Mouse (Mus musculus): ENCODE measurements around the gene Npdc1. TPM values are rescaled to one million over a fixed set of nuclear protein-coding genes. Genes with fewer than 3 reads are reported as not detected.

Npdc1 gene
- polyA plus RNA-seq, 1 experiment from 2014 or later: 31.6 TPM

DNA sequence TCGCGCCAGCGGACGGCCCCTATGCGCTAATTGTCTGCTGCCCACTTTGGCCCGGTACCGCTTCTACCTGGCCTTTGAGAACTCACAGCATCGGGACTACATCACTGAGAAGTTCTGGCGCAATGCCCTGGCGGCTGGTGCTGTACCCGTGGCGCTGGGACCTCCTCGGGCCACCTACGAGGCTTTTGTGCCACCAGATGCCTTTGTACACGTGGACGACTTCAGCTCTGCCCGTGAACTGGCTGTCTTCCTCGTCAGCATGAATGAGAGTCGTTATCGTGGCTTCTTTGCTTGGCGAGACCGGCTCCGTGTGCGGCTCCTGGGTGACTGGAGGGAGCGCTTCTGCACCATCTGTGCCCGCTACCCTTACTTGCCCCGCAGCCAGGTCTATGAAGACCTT, 26.3 kb downstream of the Npdc1 start:
- Histone ChIP-seq H3K4me2 (ENCODE audit: low read depth, low read length) (no peak overlapping the region), H3K9ac (ENCODE audit: low read length) (no peak overlapping the region), H3K4me3 (ENCODE audit: low read length) (no peak overlapping the region), H3K27me3 (ENCODE audit: control insufficient read depth, insufficient read depth, low read depth, low read length) (peaks cover 36% of the 10 kb centered on the region), H3K9me3 (ENCODE audit: control insufficient read depth, low read length) (no peaks in the 10 kb centered on the region), H3K36me3 (ENCODE audit: control insufficient read depth, insufficient read depth, low read length) (no peaks in the 10 kb centered on the region), H3K27ac (ENCODE audit: low read length) (no peak overlapping the region), H3K4me1 (replicated peaks; ENCODE audit: control insufficient read depth, insufficient read depth, low read length) (peaks cover 10% of the 10 kb centered on the region)
- 43% methylated on average over 27 of the region's 27 CpGs for WGBS
- ATAC-seq (ENCODE audit: low read depth): no peak

DNA sequence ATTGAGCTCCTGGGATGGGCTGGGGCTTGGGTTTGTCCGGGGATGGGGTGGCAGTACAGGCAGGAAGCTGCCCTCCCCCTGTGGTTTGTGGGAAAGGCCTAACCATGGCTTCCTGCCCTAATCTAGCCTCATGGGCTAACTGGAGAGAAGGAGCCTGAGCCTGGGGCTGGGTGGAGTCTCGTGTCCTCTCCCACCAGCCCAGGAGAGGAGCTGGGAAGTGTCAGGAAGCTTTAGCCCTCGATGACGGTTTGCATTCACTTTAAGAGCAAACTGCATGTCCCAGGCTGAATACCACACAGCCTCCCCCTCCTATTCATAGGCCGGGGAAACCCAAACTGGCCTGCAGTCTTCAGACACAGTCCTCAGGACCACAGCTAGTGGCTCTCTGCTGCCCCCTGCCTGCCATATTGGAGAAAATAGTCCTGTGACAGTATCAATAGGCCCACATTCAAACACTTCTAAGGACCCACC, 27.6 kb downstream of the Npdc1 start:
- Histone ChIP-seq H3K4me3 (ENCODE audit: low read length) (no peak overlapping the region), H3K27me3 (ENCODE audit: control insufficient read depth, insufficient read depth, low read depth, low read length) (peaks cover 36% of the 10 kb centered on the region), H3K36me3 (ENCODE audit: control insufficient read depth, insufficient read depth, low read length) (no peaks in the 10 kb centered on the region), H3K9me3 (ENCODE audit: control insufficient read depth, low read length) (no peaks in the 10 kb centered on the region), H3K27ac (ENCODE audit: low read length) (no peak overlapping the region), H3K4me2 (ENCODE audit: low read depth, low read length) (no peak overlapping the region), H3K9ac (ENCODE audit: low read length) (no peak overlapping the region), H3K4me1 (replicated peaks; ENCODE audit: control insufficient read depth, insufficient read depth, low read length) (peaks cover 10% of the 10 kb centered on the region)
- no peak for ATAC-seq (ENCODE audit: low read depth)
- 27% methylated on average over 5 of the region's 5 CpGs for WGBS

DNA sequence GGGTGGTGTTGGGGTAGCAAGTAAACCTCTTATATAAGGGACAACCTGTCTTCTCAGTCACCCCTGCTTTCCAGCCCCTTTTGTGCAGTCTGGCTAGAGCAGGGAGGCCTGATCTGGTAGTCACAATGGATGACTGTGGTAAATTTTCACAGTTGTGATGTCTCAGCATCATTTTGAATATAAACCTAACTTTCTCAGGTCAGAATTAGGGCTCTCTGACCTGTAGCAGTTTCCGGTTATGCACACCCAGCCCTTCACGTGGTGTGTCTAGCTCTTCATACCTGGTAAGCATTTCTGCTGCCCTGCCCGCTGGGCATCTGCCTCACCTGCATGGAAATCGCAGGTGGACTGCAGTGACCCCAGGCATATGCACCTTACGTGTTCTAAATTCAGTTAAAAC, 28.1 kb downstream of the Npdc1 start:
- no peaks in the 10 kb centered on the region for H3K36me3 ChIP-seq (ENCODE audit: control insufficient read depth, insufficient read depth, low read length)
- H3K9me3 ChIP-seq (ENCODE audit: control insufficient read depth, low read length): no peaks in the 10 kb centered on the region
- H3K4me2 ChIP-seq (ENCODE audit: low read depth, low read length): no peak overlapping the region
- peaks cover 36% of the 10 kb centered on the region for H3K27me3 ChIP-seq (ENCODE audit: control insufficient read depth, insufficient read depth, low read depth, low read length)
- H3K27ac ChIP-seq (ENCODE audit: low read length): no peak overlapping the region
- H3K4me1 ChIP-seq (replicated peaks; ENCODE audit: control insufficient read depth, insufficient read depth, low read length): peaks cover 10% of the 10 kb centered on the region
- no peak for ATAC-seq (ENCODE audit: low read depth)
- H3K9ac ChIP-seq (ENCODE audit: low read length): no peak overlapping the region
- no peak overlapping the region for H3K4me3 ChIP-seq (ENCODE audit: low read length)
- WGBS: 80% methylated on average over 5 of the region's 5 CpGs

DNA sequence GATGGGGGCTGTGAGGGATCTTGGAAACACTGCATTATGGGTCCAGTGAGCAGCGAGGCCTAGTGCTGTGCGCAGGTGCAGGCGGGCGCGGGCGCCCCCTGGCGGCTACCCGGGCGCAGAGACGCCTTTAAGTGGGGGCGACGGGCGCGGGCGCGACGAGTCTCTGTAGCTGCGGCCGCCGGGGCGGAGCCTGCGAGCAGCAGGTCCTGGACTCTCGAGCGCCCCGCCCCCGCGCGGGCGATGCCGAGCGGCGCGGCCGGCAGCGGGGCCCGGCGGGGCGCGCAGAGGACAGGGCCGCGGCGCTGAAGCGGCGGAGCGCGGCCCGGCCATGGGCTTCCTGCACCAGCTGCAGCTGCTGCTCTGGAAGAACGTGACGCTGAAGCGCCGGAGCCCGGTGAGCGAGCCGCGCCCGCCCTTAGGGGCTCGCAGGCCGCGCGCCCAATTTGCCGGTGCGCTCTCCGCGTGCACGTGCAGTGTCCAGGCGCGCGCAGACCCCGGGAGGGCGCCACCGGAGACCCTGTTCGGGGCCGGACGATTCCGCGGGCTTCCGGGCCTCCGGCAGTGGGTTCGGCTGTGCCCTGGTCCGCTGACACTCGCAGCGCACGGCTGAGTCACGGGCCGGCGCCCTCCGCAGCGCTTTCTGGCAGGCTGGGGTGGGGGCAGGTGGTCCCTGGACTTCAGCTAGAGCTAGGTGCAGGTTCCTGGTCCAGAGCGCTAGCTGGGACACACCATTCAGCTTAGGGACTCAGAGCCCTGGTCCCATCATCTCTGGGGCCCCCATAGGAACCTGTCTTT, 29.5 kb downstream of the Npdc1 start, which contains the start of gene Abca2:
Gene Abca2, plus strand, starts transcription at position 262 of the 795 bp plus-strand sequence.
- WGBS: 0% methylated on average over 54 of the region's 89 CpGs
- Histone ChIP-seq H3K4me3 (ENCODE audit: low read length) (peak within 1 kb of the TSS; percentile 72), H3K36me3 (ENCODE audit: control insufficient read depth, insufficient read depth, low read length) (no peaks in the 10 kb centered on the region), H3K27ac (ENCODE audit: low read length) (no peak within 1 kb of the TSS), H3K9me3 (ENCODE audit: control insufficient read depth, low read length) (no peaks in the 10 kb centered on the region), H3K9ac (ENCODE audit: low read length) (peak within 1 kb of the TSS; percentile 76), H3K4me2 (ENCODE audit: low read depth, low read length) (peak within 1 kb of the TSS; percentile 97), H3K4me1 (replicated peaks; ENCODE audit: control insufficient read depth, insufficient read depth, low read length) (peaks cover 10% of the 10 kb centered on the region), H3K27me3 (ENCODE audit: control insufficient read depth, insufficient read depth, low read depth, low read length) (peaks cover 36% of the 10 kb centered on the region)
- peak; percentile 93 for ATAC-seq (ENCODE audit: low read depth)

DNA sequence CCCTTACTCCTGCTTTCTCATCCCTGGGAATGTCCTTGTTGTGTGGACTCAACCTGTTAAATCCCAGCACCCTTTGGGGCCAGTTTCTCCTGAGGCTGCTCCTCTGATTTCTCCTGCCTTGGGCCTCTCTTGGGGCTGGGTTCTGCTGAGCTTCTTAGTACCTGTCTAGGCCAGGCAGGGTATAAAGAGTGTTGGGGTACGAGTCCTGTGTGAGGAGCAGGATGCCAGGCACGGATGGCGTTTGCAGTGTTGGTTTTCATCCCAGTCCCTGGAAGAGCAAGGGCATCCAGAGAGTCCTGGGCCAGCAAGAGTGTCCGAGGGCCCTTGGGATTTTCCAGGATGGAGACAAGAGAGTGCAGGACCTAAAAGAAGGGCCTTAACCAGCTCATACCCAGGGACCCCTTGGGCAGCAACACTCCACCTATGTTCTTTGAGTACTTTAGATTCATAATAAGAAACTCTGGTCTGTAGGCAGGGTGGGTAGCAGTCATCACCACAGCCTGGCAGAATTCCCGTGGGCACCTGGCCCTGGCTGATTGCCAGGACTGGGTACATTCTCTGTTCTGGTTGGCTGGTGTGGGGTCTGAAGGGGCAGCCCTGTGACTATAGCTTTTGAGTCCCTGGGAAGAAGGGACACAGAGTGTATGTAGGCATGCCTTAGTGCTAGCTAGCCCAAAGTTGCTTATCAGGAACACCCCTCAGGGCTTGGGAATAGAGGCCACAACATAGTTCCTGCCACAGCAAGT, 30.5 kb downstream of the Npdc1 start:
- H3K9ac ChIP-seq (ENCODE audit: low read length): peak overlapping the region; percentile 76
- ATAC-seq (ENCODE audit: low read depth): no peak
- H3K9me3 ChIP-seq (ENCODE audit: control insufficient read depth, low read length): no peaks in the 10 kb centered on the region
- H3K27ac ChIP-seq (ENCODE audit: low read length): no peak overlapping the region
- peak overlapping the region; percentile 72 for H3K4me3 ChIP-seq (ENCODE audit: low read length)
- peak overlapping the region; percentile 97 for H3K4me2 ChIP-seq (ENCODE audit: low read depth, low read length)
- 53% methylated on average over 5 of the region's 5 CpGs for WGBS
- peaks cover 10% of the 10 kb centered on the region for H3K4me1 ChIP-seq (replicated peaks; ENCODE audit: control insufficient read depth, insufficient read depth, low read length)
- no peaks in the 10 kb centered on the region for H3K36me3 ChIP-seq (ENCODE audit: control insufficient read depth, insufficient read depth, low read length)
- H3K27me3 ChIP-seq (ENCODE audit: control insufficient read depth, insufficient read depth, low read depth, low read length): peaks cover 30% of the 10 kb centered on the region

DNA sequence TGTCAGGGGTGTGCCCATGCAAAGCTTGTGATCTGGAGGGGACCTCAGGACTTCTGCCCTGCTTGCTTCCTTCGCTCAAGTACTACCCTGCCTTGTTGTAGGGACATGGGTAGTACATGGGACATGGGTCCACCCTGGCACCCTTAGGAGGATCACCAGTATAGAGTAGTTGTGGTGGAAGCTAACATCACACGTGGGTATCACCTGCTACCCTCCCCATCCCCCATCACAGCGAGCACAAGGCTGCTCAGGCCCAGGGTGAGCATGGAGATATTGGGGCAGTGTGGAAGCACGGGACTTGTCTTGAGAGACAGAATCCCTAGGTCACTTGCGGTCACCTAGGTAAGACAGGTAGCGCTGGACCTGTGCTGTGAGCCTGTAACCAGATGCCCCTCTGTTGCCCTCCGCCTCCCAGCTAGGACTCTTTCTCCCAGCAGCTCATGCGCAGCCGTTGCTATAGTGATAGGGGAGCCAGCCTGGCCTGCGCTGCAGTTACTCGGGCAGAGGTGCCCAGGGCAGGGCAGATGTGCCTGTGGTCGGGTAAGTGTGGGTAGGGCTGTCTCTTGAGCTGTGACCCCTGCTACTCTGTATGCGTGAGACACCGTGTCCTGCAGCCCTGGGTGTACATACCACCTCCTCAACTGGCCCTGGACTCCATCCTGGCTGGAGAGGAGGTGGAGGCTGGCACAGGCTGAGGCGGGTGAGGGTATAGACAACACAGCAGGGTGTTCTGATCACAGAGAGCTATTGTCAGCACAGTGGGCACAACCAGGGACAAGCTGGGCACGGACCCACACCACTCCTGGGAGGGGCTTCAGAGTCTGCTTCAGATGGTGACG, 31.5 kb downstream of the Npdc1 start:
- Histone ChIP-seq H3K4me1 (replicated peaks; ENCODE audit: control insufficient read depth, insufficient read depth, low read length) (peaks cover 10% of the 10 kb centered on the region), H3K4me2 (ENCODE audit: low read depth, low read length) (no peak overlapping the region), H3K27me3 (ENCODE audit: control insufficient read depth, insufficient read depth, low read depth, low read length) (peaks cover 20% of the 10 kb centered on the region), H3K36me3 (ENCODE audit: control insufficient read depth, insufficient read depth, low read length) (no peaks in the 10 kb centered on the region), H3K27ac (ENCODE audit: low read length) (no peak overlapping the region), H3K9ac (ENCODE audit: low read length) (no peak overlapping the region), H3K4me3 (ENCODE audit: low read length) (no peak overlapping the region), H3K9me3 (ENCODE audit: control insufficient read depth, low read length) (no peaks in the 10 kb centered on the region)
- WGBS: 58% methylated on average over 17 of the region's 17 CpGs
- ATAC-seq (ENCODE audit: low read depth): no peak

DNA sequence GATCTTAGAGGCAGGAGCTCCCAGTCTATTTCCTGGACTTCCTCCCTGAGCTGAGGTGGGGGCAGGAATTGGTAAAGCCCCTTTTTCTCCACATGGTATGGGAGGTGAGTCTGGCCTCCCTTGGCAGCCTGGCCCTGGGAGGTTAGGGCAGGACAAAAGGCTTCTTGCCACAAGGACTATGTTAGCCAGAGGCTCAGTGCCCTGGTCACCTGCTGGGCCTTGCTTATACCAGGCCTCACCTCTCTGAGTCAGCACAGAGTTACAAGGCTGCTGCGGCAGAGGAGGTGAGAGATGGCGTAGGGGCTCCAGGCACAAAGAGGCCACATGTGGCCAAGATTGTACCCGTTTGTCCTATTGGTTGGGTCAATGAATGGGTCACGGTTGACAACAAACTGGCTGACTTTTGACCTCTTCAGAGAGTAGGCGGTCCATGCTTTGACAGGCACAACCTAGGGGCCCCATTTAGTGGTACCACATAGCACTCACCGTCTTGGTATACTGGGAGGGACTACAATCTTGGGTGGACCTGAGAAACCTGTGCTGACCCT, 32.2 kb downstream of the Npdc1 start:
- Histone ChIP-seq H3K4me3 (ENCODE audit: low read length) (no peak overlapping the region), H3K27ac (ENCODE audit: low read length) (no peak overlapping the region), H3K9me3 (ENCODE audit: control insufficient read depth, low read length) (no peaks in the 10 kb centered on the region), H3K4me1 (replicated peaks; ENCODE audit: control insufficient read depth, insufficient read depth, low read length) (peaks cover 10% of the 10 kb centered on the region), H3K27me3 (ENCODE audit: control insufficient read depth, insufficient read depth, low read depth, low read length) (peaks cover 13% of the 10 kb centered on the region), H3K36me3 (ENCODE audit: control insufficient read depth, insufficient read depth, low read length) (no peaks in the 10 kb centered on the region), H3K9ac (ENCODE audit: low read length) (no peak overlapping the region), H3K4me2 (ENCODE audit: low read depth, low read length) (no peak overlapping the region)
- ATAC-seq (ENCODE audit: low read depth): no peak
- WGBS: 75% methylated on average over 6 of the region's 6 CpGs

DNA sequence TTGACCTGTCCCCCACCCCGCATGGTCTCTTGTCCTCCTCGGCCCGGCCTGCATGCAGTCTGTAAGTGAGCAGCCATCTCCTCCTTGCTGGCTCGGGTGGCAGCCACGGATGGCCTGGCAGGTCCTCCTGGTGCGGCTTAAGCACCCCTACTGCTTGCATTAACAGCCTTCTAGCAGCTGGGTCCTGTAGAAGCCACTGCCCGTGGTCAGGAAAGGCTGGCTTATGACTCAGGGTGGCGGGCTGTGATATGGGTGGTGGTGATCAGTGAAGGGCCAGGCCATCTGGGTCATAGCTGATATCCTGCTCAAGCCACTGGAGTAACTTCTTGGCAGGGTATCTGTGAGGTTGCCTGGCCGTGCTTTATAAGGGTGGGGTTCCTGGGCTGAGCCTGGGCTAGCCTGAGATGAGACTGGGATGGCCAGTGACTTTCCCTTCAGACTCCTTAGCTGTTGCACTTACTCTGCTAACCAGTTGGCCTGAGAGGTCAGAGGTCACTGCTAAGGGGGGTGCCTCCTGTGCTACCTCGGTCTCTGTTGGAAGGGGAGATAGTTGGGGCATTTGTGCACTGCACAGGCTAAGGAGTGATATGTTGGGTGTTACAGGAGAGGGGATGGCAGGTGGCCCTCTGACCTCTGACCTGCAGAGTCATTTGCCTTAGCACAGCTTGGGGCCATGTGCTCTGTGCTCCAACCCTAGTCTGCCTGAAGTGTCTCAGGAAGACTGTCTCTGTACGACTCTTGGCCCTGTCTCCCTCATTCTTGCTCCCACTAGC, 33.4 kb downstream of the Npdc1 start:
- ATAC-seq (ENCODE audit: low read depth): no peak
- peaks cover 11% of the 10 kb centered on the region for H3K27me3 ChIP-seq (ENCODE audit: control insufficient read depth, insufficient read depth, low read depth, low read length)
- H3K4me2 ChIP-seq (ENCODE audit: low read depth, low read length): no peak overlapping the region
- no peak overlapping the region for H3K27ac ChIP-seq (ENCODE audit: low read length)
- H3K9me3 ChIP-seq (ENCODE audit: control insufficient read depth, low read length): no peaks in the 10 kb centered on the region
- no peak overlapping the region for H3K9ac ChIP-seq (ENCODE audit: low read length)
- H3K4me1 ChIP-seq (replicated peaks; ENCODE audit: control insufficient read depth, insufficient read depth, low read length): peaks cover 10% of the 10 kb centered on the region
- WGBS: 63% methylated on average over 11 of the region's 11 CpGs
- no peaks in the 10 kb centered on the region for H3K36me3 ChIP-seq (ENCODE audit: control insufficient read depth, insufficient read depth, low read length)
- no peak overlapping the region for H3K4me3 ChIP-seq (ENCODE audit: low read length)

Measured in lung, embryonic 16.5 days (tissue).